Mouse (Mus musculus) c-Kit-positive CD71-positive TER-119-negative erythroid progenitor cells, embryonic 14.5 days (primary cell): Measurements from ENCODE around the gene Mrpl19.

Experiments
- DNase-seq: peaks from one replicate; pipeline ENCODE4 v3.0.0-alpha.2; 2013; ENCODE audit warnings: low read depth

Mrpl19 gene

GRCm38 (mm10) chr6:81929402-81929801 lies 36.4 kb downstream of the Mrpl19 start:
- DNase-seq = no peak

- DNase-seq = peak; percentile 13
These were observed 41.5 kb downstream of the Mrpl19 start for GRCm38 (mm10) chr6:81924304-81924703.

- DNase-seq = peak; percentile 84
These were observed 42.1 kb downstream of the Mrpl19 start, which contains the start of gene Gcfc2 for GRCm38 (mm10) chr6:81923523-81924142. Gcfc2 (plus strand) TSS chr6:81923669.

- no peak for DNase-seq
These were observed 53.6 kb downstream of the Mrpl19 start for GRCm38 (mm10) chr6:81912177-81912576.

GRCm38 (mm10) chr6:81911713-81912112 lies 54.0 kb downstream of the Mrpl19 start:
- no peak for DNase-seq

GRCm38 (mm10) chr6:81911244-81911643 lies 54.5 kb downstream of the Mrpl19 start:
- DNase-seq = no peak

- DNase-seq = no peak
These were observed 55.4 kb downstream of the Mrpl19 start for GRCm38 (mm10) chr6:81910302-81910855.
